Mouse (Mus musculus): ENCODE measurements around the gene Olfr609.
"Not testable (repeated sequence)": the region's sequence is repeated elsewhere in the genome, so short reads cannot be mapped to it uniquely, and the experiment has no call there.

- not testable (repeated sequence) for TF ChIP-seq POLR2A, CTCF (IDR thresholded peaks at IDR 0.05; ENCODE audit: insufficient read depth, low read depth, low read length)
Measured at GRCm38 (mm10) chr7:103542617-103543016, 44.8 kb upstream of the Olfr609 start, which contains the start of gene Olfr612.

All from olfactory bulb, adult 2 months (tissue).